Mouse (Mus musculus) small intestine, adult 2 months (tissue): ENCODE results near the gene Fam131b.

Experiments used
- CTCF ChIP-seq: fragments of 200-500 bp; IDR thresholded peaks from 2 replicates; pipeline ENCODE4 v1.5.1; 2012; ENCODE audit warnings: low read depth, mild to moderate bottlenecking, control low read depth, inconsistent platforms, low read length, moderate library complexity, mixed read lengths; ENCODE audit not compliant: insufficient replicate concordance, insufficient read length; ENCODE audit errors: extremely low read depth
- POLR2A ChIP-seq: fragments of 200-500 bp; IDR thresholded peaks from 2 replicates; pipeline ENCODE4 v1.6.1; 2012; ENCODE audit warnings: low read depth, mild to moderate bottlenecking, control low read depth, inconsistent platforms, low read length, moderate library complexity

DNA sequence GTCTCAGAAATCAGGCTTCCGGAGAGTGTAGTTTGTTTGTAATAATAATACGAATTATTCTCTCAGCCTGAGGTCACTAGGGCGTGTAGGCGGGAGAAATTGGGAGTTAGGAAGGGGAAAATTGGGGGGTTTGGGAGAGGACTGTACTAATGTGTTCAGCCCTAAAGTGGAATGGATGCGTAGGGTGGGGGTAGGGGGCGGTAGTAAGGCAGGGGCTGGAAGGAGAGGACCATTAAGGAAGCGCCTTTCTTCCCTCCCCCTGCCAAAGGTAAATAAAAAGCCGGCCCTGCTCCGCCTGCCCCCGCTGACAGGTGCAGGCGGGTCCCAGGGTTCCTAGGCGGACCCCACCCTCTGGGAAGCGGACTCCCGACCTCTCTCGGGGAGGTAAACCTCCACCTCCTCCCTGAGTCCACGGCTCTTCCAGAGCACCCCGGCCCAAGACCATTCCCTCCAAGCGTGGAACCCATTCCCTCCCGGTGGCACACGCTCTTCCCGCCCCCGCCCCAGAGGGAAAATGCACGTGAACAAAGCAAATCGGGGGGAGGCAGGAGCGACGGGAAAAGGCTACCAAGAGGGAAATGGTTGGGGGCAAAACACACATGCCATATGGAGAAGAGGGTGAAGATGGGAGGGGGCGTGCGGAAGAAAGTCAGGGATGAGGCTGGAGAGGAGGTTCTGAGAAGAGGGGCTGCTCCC is 924 bp downstream of the Fam131b start:
- TF ChIP-seq CTCF (no peak), POLR2A (no peak)
